In genomic region chr2:54083861-54084736, GRCm38 (mm10) we compare ENCODE assay signal across 7 mouse cellular contexts. TPM values are rescaled to one million over a fixed set of nuclear protein-coding genes. Genes with fewer than 3 reads are reported as not detected.
DNase-seq lines count a peak whose midpoint lies in the region; ATAC-seq and TF ChIP-seq lines count a peak whose summit lies in the region.

No protein-coding gene starts in this region.

- no peaks in the 10 kb centered on the region for H3K9me3 ChIP-seq in hindbrain, embryonic 10.5 days
- H3K9me3 ChIP-seq in liver, embryonic 16.5 days (replicated peaks; ENCODE audit: control insufficient read depth, low read length) = no peaks in the 10 kb centered on the region
- no peaks in the 10 kb centered on the region for H3K9me3 ChIP-seq in stomach, embryonic 14.5 days (ENCODE audit: control insufficient read depth, low read depth, low read length)

- no peak for TF ChIP-seq POLR2A in thymus, adult 2 months (IDR thresholded peaks at IDR 0.05; ENCODE audit: control insufficient read depth, extremely low read depth, insufficient read depth, low read length, poor library complexity)

- peak overlapping the region; percentile 59; the same call in 1 of the 2 replicates for H3K4me2 ChIP-seq in liver, embryonic 16.5 days (ENCODE audit: low read depth, low read length)
- H3K4me2 ChIP-seq in stomach, embryonic 14.5 days (replicated peaks; ENCODE audit: low read depth, low read length) = peak overlapping the region; percentile 89

- H3K36me3 ChIP-seq in hindbrain, embryonic 10.5 days = no peaks in the 10 kb centered on the region
- no peaks in the 10 kb centered on the region for H3K36me3 ChIP-seq in liver, embryonic 16.5 days (ENCODE audit: control insufficient read depth, insufficient read depth)
- no peaks in the 10 kb centered on the region for H3K36me3 ChIP-seq in stomach, embryonic 14.5 days (ENCODE audit: control insufficient read depth, insufficient read depth, low read length)
- H3K36me3 ChIP-seq in thymus, adult 2 months (ENCODE audit: control insufficient read depth, insufficient read depth, low read length) = no peaks in the 10 kb centered on the region

- 2% methylated on average over 29 of the region's 29 CpGs for WGBS in hindbrain, embryonic 10.5 days
- 6% methylated on average over 29 of the region's 29 CpGs for WGBS in liver, embryonic 16.5 days (ENCODE audit: insufficient replicate concordance)
- WGBS in stomach, embryonic 14.5 days = 4% methylated on average over 29 of the region's 29 CpGs
- 6% methylated on average over 29 of the region's 29 CpGs for WGBS in thymus, adult 2 months

- no peak for TF ChIP-seq CTCF in left cerebral cortex, adult 2 months (IDR thresholded peaks at IDR 0.05)
- TF ChIP-seq CTCF in thymus, adult 2 months (IDR thresholded peaks at IDR 0.05; ENCODE audit: borderline replicate concordance, control insufficient read depth, extremely low read depth, insufficient read depth, low read length, poor library complexity) = no peak

- DNase-seq in left cerebral cortex, adult 2 months (ENCODE audit: extremely low spot score in 1 of 2, low spot score in 2 of 2) = no peak
- DNase-seq in left cerebral cortex, postnatal 14 days (ENCODE audit: low spot score in 2 of 2) = no peak
- DNase-seq in embryo, embryonic 11.5 days (ENCODE audit: low read depth, low spot score) = peak; percentile 20
- DNase-seq in hindbrain, embryonic 10.5 days (ENCODE audit: low spot score) = peak; percentile 68
- no peak for DNase-seq in thymus, adult 2 months

- intact Hi-C loops in left cerebral cortex, adult 2 months (cut with DNase I) = loop anchor here (2.0 to 10.0 kb wide), 2 partner anchors 509 to 877 kb away; no protein-coding TSS in a partner anchor
- intact Hi-C loops in left cerebral cortex, postnatal 14 days (cut with DNase I) = loop anchor here (2.0 to 10.0 kb wide), 4 partner anchors 372 to 1329 kb away; no protein-coding TSS in a partner anchor

- H3K4me1 ChIP-seq in hindbrain, embryonic 10.5 days (replicated peaks) = peaks cover 52% of the 10 kb centered on the region
- no peaks in the 10 kb centered on the region for H3K4me1 ChIP-seq in liver, embryonic 16.5 days (ENCODE audit: control insufficient read depth, low read depth, low read length)
- H3K4me1 ChIP-seq in stomach, embryonic 14.5 days (ENCODE audit: control insufficient read depth, insufficient read depth, low read length) = 0 out of 2 replicates have a peak, but pooled peaks cover 2% of the 10 kb centered on the region
- H3K4me1 ChIP-seq in thymus, adult 2 months (replicated peaks; ENCODE audit: control insufficient read depth, insufficient read depth, low read length) = peaks cover 3% of the 10 kb centered on the region; the same call in 1 of the 2 replicates

- peaks cover 3% of the 10 kb centered on the region; the same call in 1 of the 2 replicates for H3K27me3 ChIP-seq in hindbrain, embryonic 10.5 days (ENCODE audit: insufficient read depth, poor library complexity, severe bottlenecking)
- H3K27me3 ChIP-seq in liver, embryonic 16.5 days (ENCODE audit: control insufficient read depth, insufficient read depth, low read depth, low read length) = peaks cover 17% of the 10 kb centered on the region
- H3K27me3 ChIP-seq in stomach, embryonic 14.5 days (ENCODE audit: control insufficient read depth, insufficient read depth, low read length) = no peaks in the 10 kb centered on the region
- no peaks in the 10 kb centered on the region; the same call in 1 of the 2 replicates for H3K27me3 ChIP-seq in thymus, adult 2 months (ENCODE audit: control insufficient read depth, insufficient read depth, low read length)

- ATAC-seq in liver, embryonic 16.5 days (ENCODE audit: low read depth) = no peak
- peak; percentile 17; the same call in 1 of the 2 replicates for ATAC-seq in stomach, embryonic 14.5 days (ENCODE audit: insufficient number of reproducible peaks, insufficient read depth, low FRiP score, low read depth)

- no peak overlapping the region for H3K9ac ChIP-seq in liver, embryonic 16.5 days (ENCODE audit: low read depth, low read length)
- H3K9ac ChIP-seq in stomach, embryonic 14.5 days (replicated peaks; ENCODE audit: low read depth, low read length) = peak overlapping the region; percentile 42; the same call in 1 of the 2 replicates

- H3K4me3 ChIP-seq in left cerebral cortex, adult 2 months = peak overlapping the region; percentile 47
- H3K4me3 ChIP-seq in hindbrain, embryonic 10.5 days = peak overlapping the region; percentile 64
- H3K4me3 ChIP-seq in liver, embryonic 16.5 days (ENCODE audit: low read depth, low read length) = peak overlapping the region; percentile 28; the same call in 1 of the 2 replicates
- peak overlapping the region; percentile 51 for H3K4me3 ChIP-seq in stomach, embryonic 14.5 days (ENCODE audit: low read depth, low read length)
- H3K4me3 ChIP-seq in thymus, adult 2 months (ENCODE audit: control insufficient read depth, insufficient read depth, low read length) = no peak overlapping the region

- H3K27ac ChIP-seq in left cerebral cortex, adult 2 months = peak overlapping the region; percentile 55; the same call in 1 of the 2 replicates
- peak overlapping the region; percentile 93 for H3K27ac ChIP-seq in hindbrain, embryonic 10.5 days
- H3K27ac ChIP-seq in liver, embryonic 16.5 days (ENCODE audit: low read length) = no peak overlapping the region
- H3K27ac ChIP-seq in stomach, embryonic 14.5 days (ENCODE audit: low read length) = no peak overlapping the region
- H3K27ac ChIP-seq in thymus, adult 2 months (ENCODE audit: control insufficient read depth, insufficient read depth, low read length) = no peak overlapping the region

RNA-seq across cellular contexts. Expression of gene Rprm, which starts 1.3 kb away (rescaled TPM):
- 10 to 100 TPM; 71.0 TPM for total RNA-seq in left cerebral cortex, adult 2 months (2021)
- 100 to 1,000 TPM; 108 to 144 TPM for total RNA-seq in left cerebral cortex, postnatal 14 days (2021)
- 90.9 and 110 TPM in 2 replicates for polyA plus RNA-seq in hindbrain, embryonic 10.5 days (2016; fragmentation: Nextera tagmentation; extraction: Ambion mirVana)
- polyA plus RNA-seq in liver, embryonic 16.5 days (2015; fragmentation: Nextera tagmentation; extraction: Ambion mirVana) = 0.14 and 0.15 TPM in 2 replicates
- polyA plus RNA-seq in stomach, embryonic 14.5 days (2014; fragmentation: Nextera tagmentation; extraction: Ambion mirVana) = 6.2 and 8.0 TPM in 2 replicates
- 1.8 and 2.2 TPM in 2 replicates for polyA plus RNA-seq in thymus, adult 2 months (2012; rRNA removed)

Comparison
In these comparisons a context has a peak if more than half of its experiments do, and no peak if none do; other contexts are left out.
1. DNase-seq: peak in embryo, embryonic 11.5 days (single experiment) and hindbrain, embryonic 10.5 days (single experiment); none in left cerebral cortex, adult 2 months (0 of 2), left cerebral cortex, postnatal 14 days (0 of 2) and thymus, adult 2 months (single experiment).
2. H3K27ac ChIP-seq: peak in left cerebral cortex, adult 2 months (single experiment) and hindbrain, embryonic 10.5 days (single experiment); none in liver, embryonic 16.5 days (single experiment), stomach, embryonic 14.5 days (single experiment) and thymus, adult 2 months (single experiment).
3. RNA of gene Rprm, which starts 1.3 kb away (polyA plus RNA-seq): 90.9 to 110 TPM in hindbrain, embryonic 10.5 days; 6.2 to 8.0 TPM in stomach, embryonic 14.5 days, 1.8 to 2.2 TPM in thymus, adult 2 months and 0.14 to 0.15 TPM in liver, embryonic 16.5 days; every median in the first group is over 10 times any median in the second.